Mouse (Mus musculus) liver, embryonic 14.5 days (tissue): ENCODE results near the gene Pcna.

Source experiments
- CTCF ChIP-seq: IDR thresholded peaks from 2 replicates; pipeline ENCODE4 v1.5.1; 2016; ENCODE audit warnings: antibody characterized with exemption, low read depth, control low read depth
- EP300 ChIP-seq: IDR thresholded peaks from 2 replicates; pipeline ENCODE4 v1.6.1; 2016; ENCODE audit warnings: antibody characterized with exemption, low read depth

GRCm38 (mm10) chr2:132208246-132208881 lies 44.8 kb downstream of the Pcna start:
- TF ChIP-seq CTCF = no peak
- TF ChIP-seq EP300 = no peak
